Mouse (Mus musculus): ENCODE measurements around the gene Mast4. TPM values are rescaled to one million over a fixed set of nuclear protein-coding genes. Genes with fewer than 3 reads are reported as not detected.

Gene Mast4
- polyA plus RNA-seq, 1 experiment from 2014 or later: 21.5 TPM

DNA sequence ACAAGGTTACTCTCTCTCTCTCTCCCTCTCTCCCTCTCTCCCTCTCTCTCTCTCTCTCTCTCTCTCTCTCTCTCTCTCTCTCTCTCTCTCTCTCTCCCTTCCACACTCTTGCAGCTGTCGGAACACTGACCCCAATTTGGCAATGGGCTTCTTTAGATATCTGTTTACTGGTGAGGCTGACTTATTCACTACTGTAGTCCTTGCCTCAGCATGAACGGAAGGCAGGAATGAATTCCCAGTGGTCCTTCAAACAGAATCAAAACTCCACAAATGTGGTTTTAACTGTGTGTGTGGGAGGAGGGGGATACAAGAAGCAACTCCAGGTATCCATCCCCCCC is 434.2 kb downstream of the Mast4 start:
- Histone ChIP-seq H3K9me3 (replicated peaks) (no peaks in the 10 kb centered on the region), H3K4me3 (no peak overlapping the region), H3K36me3 (no peaks in the 10 kb centered on the region), H3K27me3 (ENCODE audit: low read depth, poor library complexity, severe bottlenecking) (no peaks in the 10 kb centered on the region), H3K4me1 (peaks cover 47% of the 10 kb centered on the region), H3K27ac (no peak overlapping the region)
- 59% methylated on average over 2 of the region's 2 CpGs for WGBS
- DNase-seq (ENCODE audit: low spot score): no peak

DNA sequence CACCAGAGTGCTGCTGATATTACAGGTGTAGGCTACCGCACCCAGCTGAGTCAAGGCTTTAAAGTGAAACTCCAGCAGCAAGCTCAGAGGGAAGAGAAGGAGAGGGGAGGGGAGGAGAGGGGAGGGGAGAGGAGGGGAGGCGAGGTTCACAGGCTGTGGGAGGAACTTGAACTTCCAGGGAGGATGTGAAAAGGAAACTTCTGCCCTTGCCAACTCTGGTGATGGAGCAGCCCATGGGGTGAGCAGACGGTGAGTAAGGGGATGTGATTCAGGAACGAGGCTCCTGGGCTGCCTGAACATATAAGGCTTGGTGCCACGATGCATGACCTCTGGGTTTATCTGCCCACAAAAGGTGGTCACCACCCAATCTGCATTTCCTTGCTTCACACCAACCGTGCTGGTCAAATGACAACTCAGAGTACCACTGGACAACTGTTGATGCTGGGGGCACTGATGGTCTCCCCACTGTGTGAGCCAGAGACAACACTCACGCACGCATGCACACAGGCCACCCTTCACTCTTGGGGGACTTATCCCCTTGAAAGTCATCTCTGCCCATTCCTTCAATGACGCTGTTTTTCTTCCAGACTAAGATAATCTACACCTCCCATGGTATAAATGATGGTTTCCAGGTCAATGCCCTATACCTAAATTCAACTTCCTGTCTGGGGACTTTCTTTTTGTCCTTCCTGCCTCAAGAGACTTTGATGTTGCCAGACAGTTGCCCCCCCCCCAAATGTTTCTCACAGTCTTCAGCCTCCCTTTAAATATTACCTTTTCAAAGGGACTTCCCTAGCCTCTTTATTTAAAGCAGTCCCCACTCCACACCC is 434.8 kb downstream of the Mast4 start:
- DNase-seq (ENCODE audit: low spot score): no peak
- H3K27me3 ChIP-seq (ENCODE audit: low read depth, poor library complexity, severe bottlenecking): no peaks in the 10 kb centered on the region
- H3K36me3 ChIP-seq: no peaks in the 10 kb centered on the region
- no peak overlapping the region for H3K4me3 ChIP-seq
- no peaks in the 10 kb centered on the region for H3K9me3 ChIP-seq (replicated peaks)
- peak overlapping the region; percentile 17; the same call in 1 of the 2 replicates for H3K27ac ChIP-seq
- WGBS: 68% methylated on average over 9 of the region's 9 CpGs
- peaks cover 49% of the 10 kb centered on the region for H3K4me1 ChIP-seq

DNA sequence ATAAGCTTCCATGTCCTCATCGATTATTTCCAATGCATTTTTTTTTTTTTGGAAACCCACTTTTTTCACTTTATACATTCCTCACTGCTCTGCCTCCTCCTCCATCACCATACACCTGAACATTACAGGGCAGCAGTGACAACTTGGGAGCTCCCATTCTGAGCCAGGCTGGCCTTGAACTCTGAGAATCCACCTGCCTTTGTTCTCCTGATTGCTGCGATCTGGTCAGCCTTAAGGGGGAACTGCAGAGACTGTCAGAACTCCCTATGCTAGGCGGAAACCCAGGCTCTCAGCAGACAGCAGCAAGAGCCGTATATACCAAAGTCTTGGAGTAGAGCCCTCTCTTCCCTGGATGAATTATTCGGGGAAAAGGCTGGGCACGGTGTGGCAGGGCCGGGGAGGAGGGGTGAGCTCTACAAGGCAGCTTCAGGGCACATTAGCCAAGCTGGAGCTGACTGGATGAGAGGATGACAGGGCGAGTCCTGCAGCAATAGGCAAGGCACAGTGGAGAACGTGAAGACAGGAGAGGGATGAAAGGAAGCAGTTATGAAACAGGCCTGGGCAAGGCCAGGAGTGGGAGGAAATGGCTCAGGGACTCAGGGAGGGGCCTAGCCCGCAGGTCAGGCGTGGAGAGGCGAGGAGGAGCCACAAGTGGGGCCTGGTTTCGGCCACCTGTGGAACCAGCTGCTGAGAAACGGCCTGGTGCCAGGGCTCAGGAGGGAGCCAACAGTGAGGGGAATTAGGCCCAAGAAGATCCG is 435.7 kb downstream of the Mast4 start:
- WGBS: 54% methylated on average over 15 of the region's 15 CpGs
- peak overlapping the region; percentile 17; the same call in 1 of the 2 replicates for H3K27ac ChIP-seq
- peaks cover 46% of the 10 kb centered on the region for H3K4me1 ChIP-seq

GRCm38 (mm10) chr13:102896322-102896721 is 438.0 kb downstream of the Mast4 start:
- H3K27ac ChIP-seq: no peak overlapping the region

More for the DNA sequence above, 435.7 kb downstream of the Mast4 start:
- H3K4me3 ChIP-seq: no peak overlapping the region
- peak; percentile 46 for DNase-seq (ENCODE audit: low spot score)
- no peaks in the 10 kb centered on the region for H3K27me3 ChIP-seq (ENCODE audit: low read depth, poor library complexity, severe bottlenecking)
- H3K9me3 ChIP-seq (replicated peaks): no peaks in the 10 kb centered on the region
- no peaks in the 10 kb centered on the region for H3K36me3 ChIP-seq

DNA sequence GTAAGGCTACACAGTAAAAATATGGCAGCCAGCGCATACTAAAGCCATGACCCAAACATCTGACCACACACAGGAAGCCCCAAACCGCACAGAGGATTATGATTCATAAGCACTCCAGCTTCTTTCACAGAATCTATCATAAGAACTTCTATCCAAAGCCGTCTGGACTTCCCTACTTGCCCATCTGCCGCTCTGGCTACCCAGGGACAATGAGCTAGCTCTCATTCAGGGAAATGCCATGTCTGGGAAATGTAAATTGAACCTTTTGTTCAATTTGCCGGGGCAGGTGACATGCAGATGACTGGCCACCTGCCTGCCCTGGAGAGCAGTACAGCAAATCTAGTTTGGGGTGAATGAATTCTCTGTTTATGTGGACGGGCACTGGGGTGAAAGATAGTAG is 438.4 kb downstream of the Mast4 start:
- Histone ChIP-seq H3K4me1 (peaks cover 35% of the 10 kb centered on the region), H3K27ac (no peak overlapping the region), H3K9me3 (replicated peaks) (no peaks in the 10 kb centered on the region), H3K27me3 (ENCODE audit: low read depth, poor library complexity, severe bottlenecking) (no peaks in the 10 kb centered on the region), H3K4me3 (no peak overlapping the region), H3K36me3 (no peaks in the 10 kb centered on the region)
- no peak for DNase-seq (ENCODE audit: low spot score)
- 82% methylated on average over 6 of the region's 6 CpGs for WGBS

More at GRCm38 (mm10) chr13:102896322-102896721, 438.0 kb downstream of the Mast4 start:
- peaks cover 40% of the 10 kb centered on the region for H3K4me1 ChIP-seq
- no peaks in the 10 kb centered on the region for H3K9me3 ChIP-seq (replicated peaks)
- H3K36me3 ChIP-seq: no peaks in the 10 kb centered on the region
- H3K4me3 ChIP-seq: no peak overlapping the region
- no peak for DNase-seq (ENCODE audit: low spot score)
- no peaks in the 10 kb centered on the region for H3K27me3 ChIP-seq (ENCODE audit: low read depth, poor library complexity, severe bottlenecking)

- DNase-seq (ENCODE audit: low spot score): no peak
- H3K27ac ChIP-seq: no peak overlapping the region
Measured at GRCm38 (mm10) chr13:102894287-102895234, 439.7 kb downstream of the Mast4 start.

DNA sequence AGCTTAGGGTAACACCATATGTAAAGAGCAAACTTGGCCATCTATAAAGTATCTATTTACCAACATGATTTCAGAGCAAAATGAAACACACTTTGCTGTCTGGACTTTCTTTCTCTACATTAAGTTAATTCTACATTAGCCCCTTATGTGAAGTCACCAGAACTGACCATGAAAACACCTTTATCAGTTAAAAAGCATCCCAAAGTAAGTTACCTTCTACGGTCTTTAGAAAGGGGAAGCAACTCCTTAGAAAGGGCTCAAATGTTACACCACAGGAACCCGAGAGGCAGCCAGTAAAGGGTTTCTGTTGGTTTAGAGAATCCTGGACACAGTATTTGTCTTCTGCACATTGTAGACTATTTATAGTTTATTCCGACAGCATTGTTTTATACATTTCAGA is 441.5 kb downstream of the Mast4 start:
- Histone ChIP-seq H3K27me3 (ENCODE audit: low read depth, poor library complexity, severe bottlenecking) (no peaks in the 10 kb centered on the region), H3K27ac (no peak overlapping the region)
- 89% methylated on average over 3 of the region's 3 CpGs for WGBS

More at GRCm38 (mm10) chr13:102894287-102895234, 439.7 kb downstream of the Mast4 start:
- Histone ChIP-seq H3K36me3 (no peaks in the 10 kb centered on the region), H3K27me3 (ENCODE audit: low read depth, poor library complexity, severe bottlenecking) (no peaks in the 10 kb centered on the region), H3K9me3 (replicated peaks) (no peaks in the 10 kb centered on the region), H3K4me1 (peaks cover 22% of the 10 kb centered on the region), H3K4me3 (no peak overlapping the region)
- WGBS: 32% methylated on average over 15 of the region's 15 CpGs

GRCm38 (mm10) chr13:102889989-102890388 is 444.3 kb downstream of the Mast4 start:
- Histone ChIP-seq H3K27ac (no peak overlapping the region), H3K4me3 (no peak overlapping the region), H3K4me1 (peaks cover 9% of the 10 kb centered on the region; the same call in 1 of the 2 replicates), H3K9me3 (replicated peaks) (no peaks in the 10 kb centered on the region), H3K36me3 (no peaks in the 10 kb centered on the region), H3K27me3 (ENCODE audit: low read depth, poor library complexity, severe bottlenecking) (no peaks in the 10 kb centered on the region)
- no peak for DNase-seq (ENCODE audit: low spot score)
- WGBS: 85% methylated on average over 10 of the region's 10 CpGs

More for the DNA sequence above, 441.5 kb downstream of the Mast4 start:
- no peak for DNase-seq (ENCODE audit: low spot score)
- Histone ChIP-seq H3K36me3 (no peaks in the 10 kb centered on the region), H3K9me3 (replicated peaks) (no peaks in the 10 kb centered on the region), H3K4me3 (no peak overlapping the region), H3K4me1 (peaks cover 9% of the 10 kb centered on the region; the same call in 1 of the 2 replicates)

DNA sequence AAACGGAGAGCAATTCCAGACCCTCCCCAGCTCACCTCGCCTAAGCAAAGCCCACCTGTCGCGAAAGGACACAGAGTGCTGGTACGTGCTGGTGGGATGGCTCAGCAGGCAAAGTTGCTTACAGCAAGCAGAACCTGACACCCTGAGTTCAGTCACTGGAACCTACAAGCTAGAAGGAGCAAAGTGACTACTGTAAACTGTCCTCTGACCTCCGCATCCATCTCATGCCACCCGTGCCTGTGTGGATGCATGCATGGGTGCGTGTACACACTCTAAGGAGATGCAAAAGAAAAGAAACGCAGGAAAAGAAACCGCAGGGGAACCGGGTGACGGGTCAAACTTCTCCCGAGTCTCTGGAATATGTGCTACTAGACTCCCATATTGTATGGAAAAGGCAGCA is 444.8 kb downstream of the Mast4 start:
- WGBS: 83% methylated on average over 13 of the region's 13 CpGs
- Histone ChIP-seq H3K36me3 (no peaks in the 10 kb centered on the region), H3K4me1 (peaks cover 5% of the 10 kb centered on the region; the same call in 1 of the 2 replicates), H3K9me3 (replicated peaks) (no peaks in the 10 kb centered on the region), H3K27me3 (ENCODE audit: low read depth, poor library complexity, severe bottlenecking) (no peaks in the 10 kb centered on the region), H3K4me3 (no peak overlapping the region), H3K27ac (no peak overlapping the region)
- no peak for DNase-seq (ENCODE audit: low spot score)

DNA sequence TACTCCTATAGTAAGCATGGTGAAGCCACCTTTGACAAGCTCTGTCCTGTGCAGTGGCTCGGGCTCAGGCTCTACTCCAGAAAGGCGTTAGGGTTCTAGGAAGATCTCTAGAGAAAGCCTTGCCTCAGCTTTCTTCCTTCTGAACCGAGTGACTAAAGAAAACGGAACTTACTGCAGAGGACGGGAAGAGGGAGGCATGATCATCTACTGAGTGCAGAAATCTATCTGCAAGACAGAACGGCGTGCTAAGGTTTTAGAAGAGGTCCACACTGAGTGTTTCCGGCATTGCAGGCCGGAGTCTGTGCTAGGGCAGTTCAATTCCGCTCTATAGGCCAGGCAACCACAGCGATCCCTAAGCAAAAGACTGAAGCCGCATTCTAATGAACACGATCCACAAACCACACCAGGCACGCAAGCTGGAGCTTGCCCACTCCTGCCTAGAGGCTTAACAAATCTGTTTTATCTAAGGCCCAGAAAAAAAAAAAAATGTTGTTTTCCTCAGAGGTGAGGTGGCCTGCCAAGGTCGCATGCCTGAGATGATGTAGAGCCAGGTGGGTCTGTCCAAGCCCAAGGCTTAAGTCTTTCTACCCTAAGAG is 445.3 kb downstream of the Mast4 start:
- Histone ChIP-seq H3K9me3 (replicated peaks) (no peaks in the 10 kb centered on the region), H3K4me3 (no peak overlapping the region), H3K27me3 (ENCODE audit: low read depth, poor library complexity, severe bottlenecking) (no peaks in the 10 kb centered on the region), H3K36me3 (no peaks in the 10 kb centered on the region), H3K4me1 (no peaks in the 10 kb centered on the region; the same call in 1 of the 2 replicates), H3K27ac (no peak overlapping the region; the same call in 1 of the 2 replicates)
- WGBS: 82% methylated on average over 15 of the region's 15 CpGs
- no peak for DNase-seq (ENCODE audit: low spot score)

DNA sequence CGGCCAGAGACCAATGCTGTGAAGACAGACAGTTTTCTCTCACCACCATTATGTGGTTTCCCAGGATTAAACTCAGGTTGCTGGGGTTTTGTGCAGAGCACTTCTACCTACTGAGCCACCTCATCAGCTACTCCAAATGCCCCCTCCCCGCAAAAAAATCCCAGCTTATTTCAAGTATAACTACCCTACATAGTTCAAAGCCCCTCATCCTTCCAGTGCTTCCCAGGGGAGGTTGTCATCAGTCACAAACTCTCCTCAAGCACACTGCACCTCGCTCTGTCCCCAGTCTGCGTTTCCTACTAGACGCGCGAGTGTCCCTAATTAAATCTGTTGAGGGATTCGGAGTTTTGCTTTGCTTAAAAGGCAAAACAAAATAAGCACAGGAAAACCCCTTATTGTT is 446.1 kb downstream of the Mast4 start:
- Histone ChIP-seq H3K27ac (no peak overlapping the region), H3K4me3 (no peak overlapping the region), H3K9me3 (replicated peaks) (no peaks in the 10 kb centered on the region), H3K27me3 (ENCODE audit: low read depth, poor library complexity, severe bottlenecking) (no peaks in the 10 kb centered on the region), H3K36me3 (no peaks in the 10 kb centered on the region), H3K4me1 (no peaks in the 10 kb centered on the region)
- DNase-seq (ENCODE audit: low spot score): no peak
- 82% methylated on average over 8 of the region's 8 CpGs for WGBS

DNA sequence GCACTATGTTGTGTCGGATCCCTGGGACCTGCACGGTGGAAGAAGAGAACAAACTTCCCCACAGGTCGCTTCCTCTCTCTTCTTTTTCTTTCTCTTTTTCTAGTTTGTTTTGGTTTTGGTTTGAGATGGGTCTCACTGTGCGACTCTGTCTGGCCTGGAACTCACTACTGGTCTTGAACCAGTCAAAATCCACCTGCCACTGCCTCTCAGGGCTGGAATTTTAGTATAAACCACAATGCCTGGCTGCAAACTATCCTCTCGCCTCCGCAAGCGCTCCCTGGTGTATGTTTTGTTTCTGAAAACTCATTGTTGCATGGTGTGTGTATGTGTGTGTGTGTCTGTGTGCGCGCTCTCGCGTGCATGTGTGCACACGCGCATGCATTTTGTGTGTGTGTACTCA is 446.8 kb downstream of the Mast4 start:
- H3K9me3 ChIP-seq (replicated peaks): no peaks in the 10 kb centered on the region
- no peaks in the 10 kb centered on the region for H3K36me3 ChIP-seq

More for the DNA sequence above, 446.8 kb downstream of the Mast4 start:
- Histone ChIP-seq H3K27ac (no peak overlapping the region), H3K4me3 (no peak overlapping the region), H3K27me3 (ENCODE audit: low read depth, poor library complexity, severe bottlenecking) (no peaks in the 10 kb centered on the region), H3K4me1 (no peaks in the 10 kb centered on the region)
- no peak for DNase-seq (ENCODE audit: low spot score)
- 95% methylated on average over 13 of the region's 13 CpGs for WGBS

All from limb, embryonic 10.5 days (tissue).